Mouse (Mus musculus): ENCODE results near the gene Rgs12.

DNA sequence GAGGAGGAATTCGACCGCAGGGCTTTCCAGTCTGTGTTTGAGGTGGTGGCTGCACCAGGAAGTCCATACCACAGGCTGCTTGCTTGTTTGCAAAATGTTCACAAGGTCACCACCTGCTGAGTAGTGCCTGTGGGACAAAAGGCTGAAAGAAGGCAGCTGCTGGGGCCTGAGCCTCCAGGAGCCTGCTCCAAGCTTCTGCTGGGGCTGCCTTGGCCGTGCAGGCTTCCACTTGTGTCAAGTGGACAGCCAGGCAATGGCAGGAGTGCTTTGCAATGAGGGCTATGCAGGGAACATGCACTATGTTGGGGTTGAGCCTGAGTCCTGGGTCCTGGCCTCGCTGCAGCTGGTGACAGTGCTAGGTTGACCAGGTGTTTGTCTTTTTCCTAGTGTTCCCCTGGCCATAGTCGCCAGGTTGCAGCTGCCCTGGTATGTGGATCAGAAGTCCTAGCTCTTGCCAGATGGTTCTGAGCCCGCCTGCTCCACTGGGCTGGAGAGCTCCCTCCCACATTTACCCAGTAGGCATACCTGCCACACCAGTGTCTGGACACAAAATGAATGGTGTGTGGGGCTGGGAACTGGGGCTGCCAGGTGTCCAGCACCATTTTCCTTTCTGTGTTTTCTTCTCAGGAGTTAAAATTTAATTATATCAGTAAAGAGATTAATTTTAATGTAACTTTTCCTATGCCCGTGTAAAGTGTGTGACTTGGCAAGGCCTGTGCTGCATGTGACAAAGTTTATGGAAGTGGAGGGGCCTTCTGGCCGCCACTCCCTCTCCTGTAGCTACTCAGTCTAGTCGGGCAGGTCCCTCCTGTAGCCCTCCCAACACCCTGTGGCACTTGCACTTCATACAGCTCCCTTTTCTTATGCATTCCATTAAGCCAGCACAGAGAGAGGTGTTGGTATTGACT is 40.3 kb upstream of the Rgs12 start:
- no peak for TF ChIP-seq MAX (IDR thresholded peaks at IDR 0.05)
- TF ChIP-seq CTCF (IDR thresholded peaks at IDR 0.05; ENCODE audit: control insufficient read depth, insufficient read depth, insufficient read length): no peak
